Mouse (Mus musculus) forebrain, embryonic 13.5 days (tissue): ENCODE results near the gene Usp6nl. TPM values are rescaled to one million over a fixed set of nuclear protein-coding genes. Genes with fewer than 3 reads are reported as not detected.

Experiments
- ATAC-seq: fragments of 200-750 bp; cut with Nextera tagmentation; 2 replicates; pipeline ENCODE4 v1.8.0; 2017
- H3K27ac ChIP-seq: fragments of 300-500 bp; sonication (generic); 2 replicates; pipeline ENCODE4 v1.5.1; 2015; ENCODE audit warnings: inconsistent platforms, mild to moderate bottlenecking, moderate library complexity
- H3K27me3 ChIP-seq: fragments of 300-500 bp; sonication (generic); 2 replicates; pipeline ENCODE4 v1.6.1; 2015; ENCODE audit warnings: mild to moderate bottlenecking, inconsistent platforms
- H3K36me3 ChIP-seq: fragments of 300-500 bp; sonication (generic); 2 replicates; pipeline ENCODE4 v1.6.1; 2015; ENCODE audit warnings: mild to moderate bottlenecking, inconsistent platforms; ENCODE audit not compliant: poor library complexity, severe bottlenecking
- H3K4me1 ChIP-seq: fragments of 300-500 bp; sonication (generic); 2 replicates; pipeline ENCODE4 v1.6.1; 2015; ENCODE audit warnings: inconsistent platforms
- H3K4me2 ChIP-seq: fragments of 300-500 bp; sonication (generic); 2 replicates; pipeline ENCODE4 v1.6.1; 2015; ENCODE audit warnings: inconsistent platforms, mild to moderate bottlenecking, moderate library complexity
- H3K4me3 ChIP-seq: fragments of 300-500 bp; sonication (generic); 2 replicates; pipeline ENCODE4 v1.5.1; 2015; ENCODE audit warnings: mild to moderate bottlenecking, inconsistent platforms
- H3K9ac ChIP-seq: fragments of 300-500 bp; sonication (generic); 2 replicates; pipeline ENCODE4 v1.6.1; 2015; ENCODE audit warnings: mild to moderate bottlenecking, inconsistent platforms
- H3K9me3 ChIP-seq: fragments of 300-500 bp; sonication (generic); replicated peaks from 2 replicates; pipeline ENCODE4 v1.6.1; 2016; ENCODE audit warnings: inconsistent platforms
- WGBS: fragments of 180-500 bp; shearing (Covaris S2); methylation state at CpG from one replicate; pipeline ENCODE4 v1.1.7; 2015; 5-methylcytosine and 5-hydroxymethylcytosine counted together
- polyA plus RNA-seq: library from polyadenylated mRNA; unstranded; fragments of >200 nt; fragmentation: Nextera tagmentation; extraction: Ambion mirVana; gene quantifications from 2 replicates; pipeline ENCODE4 v1.2.1, GENCODE M21; 2015

Gene Usp6nl
- polyA plus RNA-seq, 1 experiment from 2014 or later: 8.0 TPM

DNA sequence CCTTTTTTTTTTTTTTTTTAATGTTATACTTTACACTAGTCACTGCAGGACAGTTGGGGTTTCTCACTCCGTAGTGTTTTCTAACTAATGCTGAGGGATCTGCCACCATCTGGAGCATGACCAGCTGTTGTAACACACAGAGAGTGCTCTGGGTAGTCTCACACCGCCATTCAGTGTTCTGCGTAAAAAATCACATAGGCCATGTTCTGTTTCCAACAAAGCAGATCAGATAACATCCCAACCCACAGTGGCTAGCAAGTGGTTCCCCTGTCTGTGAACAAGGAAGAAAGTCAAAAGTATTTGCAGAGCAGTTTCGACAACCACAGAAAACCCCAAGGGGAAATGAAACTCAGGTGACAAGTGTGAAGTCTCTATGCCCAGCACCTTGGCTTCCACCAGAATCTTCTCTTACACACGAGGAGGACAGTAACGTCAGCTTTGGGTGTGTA lies 13.1 kb upstream of the Usp6nl start:
- no peaks in the 10 kb centered on the region for H3K36me3 ChIP-seq
- 83% methylated on average over 6 of the region's 6 CpGs for WGBS
- H3K4me1 ChIP-seq: no peaks in the 10 kb centered on the region
- no peak overlapping the region for H3K27ac ChIP-seq
- no peaks in the 10 kb centered on the region for H3K9me3 ChIP-seq
- H3K4me3 ChIP-seq: no peak overlapping the region
- no peaks in the 10 kb centered on the region for H3K27me3 ChIP-seq
- no peak for ATAC-seq
- no peak overlapping the region for H3K4me2 ChIP-seq
- H3K9ac ChIP-seq: no peak overlapping the region

DNA sequence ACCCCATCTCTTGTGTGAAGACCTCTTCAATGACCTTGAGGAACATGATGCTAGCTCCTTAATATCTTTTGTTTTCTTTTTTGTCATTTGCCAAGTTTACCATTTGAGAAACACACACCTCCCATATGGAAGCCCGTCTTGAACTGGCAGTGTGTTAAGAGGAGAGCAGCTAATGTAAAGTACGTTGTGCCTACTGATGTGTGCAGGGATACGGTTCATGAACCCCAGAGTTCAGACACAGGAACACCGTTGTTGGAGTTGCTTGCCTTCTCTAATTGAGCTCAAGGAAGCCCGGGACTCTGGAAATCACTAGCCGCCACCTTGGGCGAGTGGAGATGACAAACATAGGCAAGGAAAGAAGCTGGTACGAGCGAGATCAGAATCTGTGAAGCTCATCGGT lies 9.7 kb upstream of the Usp6nl start:
- H3K27me3 ChIP-seq: no peaks in the 10 kb centered on the region
- H3K4me3 ChIP-seq: no peak overlapping the region
- H3K4me1 ChIP-seq: no peaks in the 10 kb centered on the region
- H3K27ac ChIP-seq: no peak overlapping the region
- no peak overlapping the region for H3K9ac ChIP-seq
- H3K36me3 ChIP-seq: no peaks in the 10 kb centered on the region
- no peaks in the 10 kb centered on the region for H3K9me3 ChIP-seq
- no peak overlapping the region for H3K4me2 ChIP-seq
- 95% methylated on average over 10 of the region's 10 CpGs for WGBS
- no peak for ATAC-seq

DNA sequence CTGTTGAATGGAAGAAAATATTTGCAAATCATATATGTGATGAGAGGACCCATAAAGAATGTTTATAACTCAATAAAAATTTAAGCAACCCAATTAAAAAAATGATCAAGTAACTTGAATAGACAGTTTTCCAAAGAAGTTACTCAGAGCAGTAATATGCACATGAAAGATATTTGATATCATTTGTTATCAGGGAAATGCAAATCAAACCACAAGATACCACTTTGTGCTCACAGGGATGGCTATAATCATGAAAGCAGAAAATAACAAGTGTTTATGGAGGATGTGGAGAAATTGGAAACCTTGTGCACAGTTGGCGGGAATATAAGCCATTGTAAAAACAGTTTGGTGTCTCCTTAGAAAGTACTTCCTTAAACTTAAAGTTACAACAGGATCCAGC lies 8.7 kb upstream of the Usp6nl start:
- no peaks in the 10 kb centered on the region for H3K36me3 ChIP-seq
- WGBS: 89% methylated on average over 1 of the region's 1 CpGs
- ATAC-seq: no peak

DNA sequence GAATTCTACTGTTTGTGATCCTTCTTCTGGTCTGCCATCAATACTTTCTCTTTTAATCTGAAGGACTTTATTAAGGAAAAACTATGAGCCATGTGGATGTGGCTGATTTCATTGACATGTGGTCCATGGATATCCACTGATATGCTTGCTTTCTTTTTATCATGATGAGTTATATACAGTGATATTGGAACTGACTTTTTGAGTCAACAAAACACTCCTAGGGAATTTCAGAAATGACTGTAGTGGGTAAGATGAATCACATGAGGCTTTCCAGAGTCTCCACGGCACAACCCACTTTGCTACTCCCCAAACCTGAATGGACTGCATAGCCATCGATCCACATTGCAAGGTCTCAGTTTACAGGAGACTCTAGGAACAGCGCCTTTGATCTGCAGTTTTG lies 2.3 kb upstream of the Usp6nl start:
- Histone ChIP-seq H3K36me3 (no peaks in the 10 kb centered on the region), H3K27ac (no peak overlapping the region), H3K4me2 (no peak overlapping the region), H3K9me3 (no peaks in the 10 kb centered on the region), H3K4me3 (no peak overlapping the region), H3K27me3 (no peaks in the 10 kb centered on the region), H3K9ac (no peak overlapping the region), H3K4me1 (peaks cover 24% of the 10 kb centered on the region)
- WGBS: 90% methylated on average over 3 of the region's 3 CpGs
- ATAC-seq: no peak

More for the DNA sequence above, 8.7 kb upstream of the Usp6nl start:
- no peak overlapping the region for H3K9ac ChIP-seq
- H3K4me2 ChIP-seq: no peak overlapping the region
- no peaks in the 10 kb centered on the region for H3K27me3 ChIP-seq
- no peak overlapping the region for H3K27ac ChIP-seq
- H3K4me1 ChIP-seq: no peaks in the 10 kb centered on the region
- H3K9me3 ChIP-seq: no peaks in the 10 kb centered on the region
- H3K4me3 ChIP-seq: no peak overlapping the region

DNA sequence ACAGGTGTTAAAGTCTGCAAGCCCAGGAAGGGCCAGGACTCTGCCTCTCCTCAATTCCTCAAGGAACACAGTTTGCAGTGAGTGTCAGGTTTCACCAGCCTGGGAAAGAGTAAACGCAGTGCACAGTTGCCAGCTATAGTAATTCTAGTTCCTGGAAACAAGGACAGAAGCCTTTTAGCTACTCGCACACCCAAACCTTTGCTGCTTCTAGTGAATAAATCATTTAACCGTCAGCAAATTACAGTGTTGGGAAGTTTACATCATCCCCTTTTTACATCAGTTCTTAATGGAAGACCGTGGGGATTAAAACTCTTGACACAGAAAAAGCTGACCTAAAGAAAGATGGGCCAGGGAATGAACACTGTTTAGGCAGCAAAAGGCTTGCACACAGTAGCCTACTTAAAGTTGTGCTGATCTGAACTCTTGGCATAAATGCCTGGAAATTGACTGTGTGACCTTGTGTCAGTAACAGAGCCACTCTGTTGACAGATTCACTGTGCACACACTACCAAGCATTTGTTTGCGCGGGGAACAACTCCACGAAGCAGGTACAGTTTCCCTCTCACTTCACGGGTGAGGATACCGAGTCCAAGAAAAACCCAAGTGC lies 595 bp upstream of the Usp6nl start:
- no peaks in the 10 kb centered on the region for H3K9me3 ChIP-seq
- peaks cover 30% of the 10 kb centered on the region for H3K4me1 ChIP-seq
- H3K27ac ChIP-seq: peak overlapping the region; percentile 96
- H3K4me3 ChIP-seq: peak overlapping the region; percentile 93
- no peaks in the 10 kb centered on the region for H3K27me3 ChIP-seq
- peak overlapping the region; percentile 70 for H3K4me2 ChIP-seq
- no peak; the same call in 1 of the 2 replicates for ATAC-seq
- H3K36me3 ChIP-seq: no peaks in the 10 kb centered on the region
- 5% methylated on average over 9 of the region's 9 CpGs for WGBS
- H3K9ac ChIP-seq: peak overlapping the region; percentile 95

DNA sequence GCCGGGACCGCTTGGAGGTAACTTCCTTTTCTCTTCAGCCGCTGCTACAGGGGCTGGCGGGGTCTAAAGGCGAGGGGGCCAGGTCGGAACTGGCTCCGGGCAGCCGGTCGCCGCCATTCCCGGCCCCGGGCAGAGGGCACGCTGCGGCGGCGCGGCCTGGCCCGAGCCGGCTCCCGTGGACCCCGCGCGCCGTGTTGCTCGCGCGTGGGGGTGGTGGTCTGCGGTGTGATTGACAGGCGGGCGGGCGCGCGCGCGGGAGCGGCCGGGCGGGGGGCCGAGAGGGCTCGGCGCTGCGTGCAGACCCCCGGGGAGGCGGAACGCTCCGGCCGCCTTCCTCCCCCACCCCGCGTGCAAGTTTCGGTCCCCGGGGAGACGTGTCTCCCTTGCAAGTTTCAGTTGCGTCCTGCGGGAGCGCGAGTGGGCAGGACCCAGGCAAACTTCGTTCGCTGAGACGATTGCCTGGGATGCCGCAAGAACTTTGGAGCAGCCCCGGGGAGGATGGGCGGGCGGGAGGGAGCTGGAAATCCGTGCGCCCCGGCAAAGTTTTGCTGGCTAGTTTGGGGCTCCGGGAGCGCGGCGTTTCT lies 563 bp downstream of the Usp6nl start:
- Histone ChIP-seq H3K9me3 (no peaks in the 10 kb centered on the region), H3K27ac (peak overlapping the region; percentile 96), H3K9ac (peak overlapping the region; percentile 95), H3K4me3 (peak overlapping the region; percentile 93), H3K36me3 (no peaks in the 10 kb centered on the region), H3K4me1 (peaks cover 30% of the 10 kb centered on the region), H3K4me2 (peak overlapping the region; percentile 70), H3K27me3 (no peaks in the 10 kb centered on the region)
- ATAC-seq: peak; percentile 79
- WGBS: under 1% methylated on average over 45 of the region's 70 CpGs

DNA sequence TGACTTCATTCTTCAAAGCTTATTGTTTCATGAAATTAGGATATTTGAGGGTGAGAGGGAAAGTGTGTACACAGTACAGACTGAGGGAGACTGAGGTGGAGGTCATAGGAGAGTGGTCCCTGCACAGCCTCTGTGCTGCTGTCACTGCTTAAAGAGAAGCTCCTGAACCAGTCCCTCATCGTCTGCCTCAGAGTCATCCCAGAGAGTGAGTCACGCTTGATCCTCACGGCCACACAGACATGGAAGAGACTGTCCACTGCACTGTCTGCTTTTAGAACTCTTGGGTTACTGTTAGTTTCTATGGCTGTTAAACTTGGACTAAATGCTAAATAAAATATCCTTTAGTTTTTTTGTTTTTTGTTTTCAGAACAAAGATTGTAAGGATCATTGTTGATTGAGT lies 3.2 kb downstream of the Usp6nl start:
- ATAC-seq: no peak
- H3K9ac ChIP-seq: no peak overlapping the region
- H3K9me3 ChIP-seq: no peaks in the 10 kb centered on the region
- H3K27me3 ChIP-seq: no peaks in the 10 kb centered on the region
- H3K4me3 ChIP-seq: no peak overlapping the region
- H3K27ac ChIP-seq: no peak overlapping the region
- no peaks in the 10 kb centered on the region for H3K36me3 ChIP-seq
- H3K4me1 ChIP-seq: peaks cover 34% of the 10 kb centered on the region
- no peak overlapping the region for H3K4me2 ChIP-seq
- WGBS: 66% methylated on average over 3 of the region's 3 CpGs

DNA sequence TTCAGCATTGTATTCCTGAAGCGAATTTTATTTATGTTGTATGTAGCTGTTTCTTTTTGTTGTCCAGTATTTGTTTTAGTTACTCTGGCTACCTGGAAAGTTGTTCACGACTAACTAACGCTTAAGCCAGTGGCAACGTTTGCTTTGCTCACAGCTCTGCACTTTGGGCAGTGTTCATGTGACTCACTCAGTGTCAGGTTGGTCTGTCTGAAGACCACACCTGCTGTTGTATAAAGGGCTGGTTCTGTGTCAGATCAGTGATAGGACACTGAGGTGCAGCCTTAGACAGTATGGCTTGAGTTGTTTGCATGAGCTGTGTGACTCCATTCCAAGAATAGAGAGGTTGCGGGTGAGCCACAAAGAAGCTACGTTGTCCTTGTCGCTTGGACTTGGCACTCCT lies 6.5 kb downstream of the Usp6nl start:
- Histone ChIP-seq H3K9ac (no peak overlapping the region), H3K27me3 (no peaks in the 10 kb centered on the region), H3K4me2 (no peak overlapping the region), H3K9me3 (no peaks in the 10 kb centered on the region), H3K36me3 (no peaks in the 10 kb centered on the region), H3K27ac (no peak overlapping the region), H3K4me3 (no peak overlapping the region), H3K4me1 (peaks cover 22% of the 10 kb centered on the region)
- no peak for ATAC-seq
- 88% methylated on average over 7 of the region's 7 CpGs for WGBS

DNA sequence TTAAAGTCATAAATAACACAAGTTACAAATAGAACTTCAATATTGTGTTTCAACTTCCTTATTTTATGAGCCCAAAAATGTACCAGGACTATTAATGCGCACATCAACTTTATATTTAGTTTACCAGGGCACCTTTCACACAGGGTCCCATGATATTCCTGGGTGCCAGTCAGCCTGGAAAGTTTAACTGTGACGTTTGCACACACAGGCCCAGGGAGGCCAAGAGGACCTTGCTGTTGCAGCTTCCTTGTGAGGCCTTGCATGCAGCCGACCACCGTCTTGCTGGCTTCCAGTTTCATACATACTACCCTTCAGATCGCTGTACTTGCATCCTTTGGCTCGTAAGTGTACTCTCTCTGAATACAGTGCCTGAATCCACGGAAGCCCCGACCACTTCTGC lies 8.3 kb downstream of the Usp6nl start:
- Histone ChIP-seq H3K36me3 (no peaks in the 10 kb centered on the region), H3K9me3 (no peaks in the 10 kb centered on the region), H3K4me3 (no peak overlapping the region), H3K27ac (no peak overlapping the region), H3K4me2 (no peak overlapping the region), H3K4me1 (peaks cover 4% of the 10 kb centered on the region; the same call in 1 of the 2 replicates), H3K9ac (no peak overlapping the region), H3K27me3 (no peaks in the 10 kb centered on the region)
- WGBS: 93% methylated on average over 8 of the region's 8 CpGs
- no peak for ATAC-seq

DNA sequence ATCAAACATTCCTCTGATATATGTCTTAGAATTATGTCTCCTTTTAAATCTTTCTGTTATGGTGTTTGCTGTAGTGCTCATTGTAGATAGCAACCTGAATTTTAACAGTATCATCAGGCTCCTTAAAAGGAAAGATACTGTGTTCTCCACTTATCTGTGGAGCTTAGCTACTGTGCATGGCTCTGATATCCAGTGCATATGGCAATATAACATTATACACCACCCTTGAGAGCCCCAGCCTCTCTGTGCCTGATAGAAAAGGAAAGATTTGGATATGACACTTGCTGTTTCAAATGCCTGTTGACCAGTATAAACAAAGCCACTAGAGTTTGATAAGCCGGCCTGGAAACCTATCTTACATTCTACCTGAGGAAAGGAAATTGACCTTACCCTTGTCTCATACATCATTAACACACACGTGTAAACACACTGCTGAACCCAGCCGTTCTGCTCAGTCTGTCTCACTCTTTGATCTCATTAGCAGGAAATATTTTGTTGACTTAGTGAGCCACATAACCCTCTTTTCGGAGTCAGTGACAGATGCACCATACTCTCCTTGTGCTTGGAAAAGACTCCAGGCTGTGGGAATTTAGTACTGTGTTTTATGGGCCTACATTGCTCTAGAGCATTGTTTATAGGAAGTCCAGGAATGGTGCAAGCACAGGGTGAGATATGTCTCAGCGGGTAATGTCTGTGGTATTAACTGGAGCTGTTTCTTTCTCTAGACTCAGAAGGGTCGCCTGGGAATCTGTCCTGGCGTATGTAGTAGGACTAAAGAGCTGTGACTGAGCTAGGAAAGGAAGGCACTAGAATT lies 9.1 kb downstream of the Usp6nl start:
- 84% methylated on average over 7 of the region's 7 CpGs for WGBS
- H3K27ac ChIP-seq: no peak overlapping the region

DNA sequence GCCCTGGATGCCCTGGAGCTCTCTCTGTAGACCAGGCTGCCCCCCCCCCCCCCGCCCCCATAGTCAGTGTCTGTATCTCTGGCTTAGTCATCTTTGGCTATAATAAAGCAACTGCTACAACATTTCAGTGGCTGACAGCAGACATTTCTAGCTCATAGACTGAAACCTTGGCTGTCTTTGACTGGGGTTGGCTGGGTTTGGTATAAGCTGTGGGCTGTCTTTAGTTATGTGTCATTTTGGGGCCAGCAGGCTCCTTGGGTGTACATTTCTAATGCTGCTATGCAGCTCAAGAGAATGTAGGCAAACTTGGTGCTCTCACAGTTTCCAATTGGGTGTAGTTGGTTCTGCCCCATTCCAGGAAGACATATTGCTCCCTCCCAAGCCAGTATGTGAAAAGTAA lies 11.1 kb downstream of the Usp6nl start:
- H3K4me3 ChIP-seq: no peak overlapping the region
- peaks cover 3% of the 10 kb centered on the region; the same call in 1 of the 2 replicates for H3K36me3 ChIP-seq
- H3K9ac ChIP-seq: no peak overlapping the region
- 77% methylated on average over 1 of the region's 1 CpGs for WGBS
- H3K27ac ChIP-seq: no peak overlapping the region
- H3K4me1 ChIP-seq: 0 out of 2 replicates have a peak, but pooled peaks cover 4% of the 10 kb centered on the region
- no peak for ATAC-seq
- no peaks in the 10 kb centered on the region for H3K27me3 ChIP-seq
- H3K9me3 ChIP-seq: no peaks in the 10 kb centered on the region
- H3K4me2 ChIP-seq: no peak overlapping the region

More for the DNA sequence above, 9.1 kb downstream of the Usp6nl start:
- H3K4me3 ChIP-seq: no peak overlapping the region
- no peak for ATAC-seq
- H3K36me3 ChIP-seq: no peaks in the 10 kb centered on the region
- no peak overlapping the region for H3K9ac ChIP-seq
- H3K4me2 ChIP-seq: no peak overlapping the region
- H3K4me1 ChIP-seq: 0 out of 2 replicates have a peak, but pooled peaks cover 4% of the 10 kb centered on the region
- no peaks in the 10 kb centered on the region for H3K27me3 ChIP-seq
- no peaks in the 10 kb centered on the region for H3K9me3 ChIP-seq

DNA sequence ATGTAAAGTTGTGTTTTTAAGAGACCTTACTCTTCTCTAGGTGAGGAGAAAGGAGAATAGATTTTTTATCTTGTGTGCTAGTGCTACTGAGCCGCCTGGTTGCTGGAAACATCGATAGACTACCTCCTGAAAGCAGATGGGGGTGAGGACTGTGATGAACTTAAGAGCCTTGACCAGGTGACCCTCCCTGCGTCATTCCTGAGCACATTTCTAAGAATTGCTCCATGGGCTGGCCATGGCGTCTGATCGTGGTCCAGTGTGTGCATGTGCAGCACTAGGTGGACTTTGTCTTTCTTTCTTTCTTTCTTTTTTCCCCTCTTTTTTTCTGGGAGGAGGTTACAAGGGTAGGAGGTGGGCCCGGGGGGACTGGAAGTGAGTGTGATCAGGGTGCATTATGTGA lies 11.5 kb downstream of the Usp6nl start:
- 0 out of 2 replicates have a peak, but pooled peaks cover under 1% of the 10 kb centered on the region for H3K4me1 ChIP-seq
- H3K4me2 ChIP-seq: no peak overlapping the region
- ATAC-seq: no peak
- no peak overlapping the region for H3K9ac ChIP-seq
- 90% methylated on average over 6 of the region's 6 CpGs for WGBS
- H3K27me3 ChIP-seq: no peaks in the 10 kb centered on the region
- H3K27ac ChIP-seq: no peak overlapping the region
- no peaks in the 10 kb centered on the region for H3K9me3 ChIP-seq
- H3K4me3 ChIP-seq: no peak overlapping the region
- peaks cover 3% of the 10 kb centered on the region; the same call in 1 of the 2 replicates for H3K36me3 ChIP-seq
